Mouse (Mus musculus): ENCODE measurements around the gene Spaca4.

GRCm38 (mm10) chr7:45704046-45704559 is 21.5 kb downstream of the Spaca4 start:
- TF ChIP-seq NRF1 (IDR thresholded peaks at IDR 0.05; ENCODE audit: low read depth, low read length) (no peak), POLR2A (IDR thresholded peaks at IDR 0.05; ENCODE audit: low read depth, low read length) (peak; percentile 80), ELF1 (IDR thresholded peaks at IDR 0.05; ENCODE audit: low read depth, low read length) (no peak), RAD21 (IDR thresholded peaks at IDR 0.05; ENCODE audit: low read depth, low read length) (no peak), EP300 (IDR thresholded peaks at IDR 0.05; ENCODE audit: low read length) (no peak)

All from CH12.LX (cell line).